ENCODE assay signal across 26 mouse cellular contexts in genomic region chr1:33932196-33932595, GRCm38 (mm10). TPM values are rescaled to one million over a fixed set of nuclear protein-coding genes. Genes with fewer than 3 reads are reported as not detected.
DNase-seq lines count a peak whose midpoint lies in the region; ATAC-seq and TF ChIP-seq lines count a peak whose summit lies in the region.
"Had no signal": no experiment of that assay in that cellular context is flagged by ENCODE, and none has a peak within 500 bp of the region (broad histone marks: within the 10 kb centered on the region; RNA-seq: fewer than 3 reads in every experiment).

No protein-coding gene starts in this region.

- ATAC-seq in hindbrain, embryonic 16.5 days = no peak
- ATAC-seq: activated CD4-positive, CD25-positive, alpha-beta regulatory T cell, adult 4 months; CD4-positive, CD25-positive, alpha-beta regulatory T cell, adult 4 months; Patski had no signal

- no peak overlapping the region; the same call in 1 of the 2 replicates for H3K27ac ChIP-seq in cerebellum, adult 2 months (ENCODE audit: insufficient read depth, low read length)
- H3K27ac ChIP-seq in hindbrain, embryonic 10.5 days = peak overlapping the region; percentile 64
- no peak overlapping the region for H3K27ac ChIP-seq in hindbrain, embryonic 16.5 days (ENCODE audit: low read depth, low read length)
- peak overlapping the region; percentile 62; the same call in 1 of the 2 replicates for H3K27ac ChIP-seq in layer of hippocampus, adult 2 months
- H3K27ac ChIP-seq: embryonic facial prominence, embryonic 13.5 days; embryonic facial prominence, embryonic 15.5 days; forebrain, embryonic 10.5 days had no signal

- H3K4me3 ChIP-seq in cerebellum, adult 2 months (replicated peaks; ENCODE audit: insufficient read depth, low read depth, low read length) = no peak overlapping the region
- H3K4me3 ChIP-seq in hindbrain, embryonic 10.5 days = no peak overlapping the region
- no peak overlapping the region for H3K4me3 ChIP-seq in hindbrain, embryonic 16.5 days (ENCODE audit: low read length)
- no peak overlapping the region for H3K4me3 ChIP-seq in layer of hippocampus, adult 2 months
- H3K4me3 ChIP-seq: embryonic facial prominence, embryonic 13.5 days; embryonic facial prominence, embryonic 15.5 days; erythroblast, embryonic 14.5 days; forebrain, embryonic 10.5 days; forebrain, embryonic 12.5 days had no signal

- H3K9ac ChIP-seq in hindbrain, embryonic 16.5 days (ENCODE audit: low read depth, low read length) = no peak overlapping the region
- H3K9ac ChIP-seq: embryonic facial prominence, embryonic 13.5 days; embryonic facial prominence, embryonic 15.5 days; forebrain, embryonic 12.5 days had no signal

- H3K9me3 ChIP-seq in hindbrain, embryonic 10.5 days = no peaks in the 10 kb centered on the region
- no peaks in the 10 kb centered on the region for H3K9me3 ChIP-seq in hindbrain, embryonic 16.5 days (ENCODE audit: control insufficient read depth, low read length)
- H3K9me3 ChIP-seq: embryonic facial prominence, embryonic 13.5 days; embryonic facial prominence, embryonic 15.5 days; forebrain, embryonic 10.5 days; forebrain, embryonic 12.5 days; G1E had no signal

- no peak for TF ChIP-seq POLR2A in cerebellum, adult 2 months (IDR thresholded peaks at IDR 0.05; ENCODE audit: borderline replicate concordance, insufficient read depth, low read length)

- H3K27me3 ChIP-seq in cerebellum, adult 2 months (ENCODE audit: control insufficient read depth, insufficient read depth, low read length) = no peaks in the 10 kb centered on the region
- H3K27me3 ChIP-seq in hindbrain, embryonic 10.5 days (ENCODE audit: insufficient read depth, poor library complexity, severe bottlenecking) = no peaks in the 10 kb centered on the region
- H3K27me3 ChIP-seq in hindbrain, embryonic 16.5 days (replicated peaks; ENCODE audit: control insufficient read depth, insufficient read depth, low read length) = no peaks in the 10 kb centered on the region
- H3K27me3 ChIP-seq: CH12.LX; embryonic facial prominence, embryonic 13.5 days; embryonic facial prominence, embryonic 15.5 days; forebrain, embryonic 12.5 days; Patski had no signal

- DNase-seq in cerebellum, adult 2 months = peak; percentile 43 to 60
- no peak for DNase-seq in cerebellum, adult 11-12 months
- no peak for DNase-seq in hindbrain, embryonic 10.5 days (ENCODE audit: low spot score)
- no peak for DNase-seq in layer of hippocampus, adult 2 months (ENCODE audit: low spot score in 2 of 2)
- DNase-seq in layer of hippocampus, adult 9-10 months (ENCODE audit: low spot score) = no peak
- peak; percentile 45 for DNase-seq in brain, adult 2 months (ENCODE audit: low read depth, low spot score)
- DNase-seq in heart, adult 18-20 months = no peak
- DNase-seq: adrenal gland, adult 8-10 months; adrenal gland, postnatal 14 days; adrenal gland, postnatal 36 days; B cell, adult 2 months; cerebellum, adult 11 months; cerebellum, adult 9-10 months; embryo, embryonic 11 days had no signal

- H3K36me3 ChIP-seq in hindbrain, embryonic 10.5 days = no peaks in the 10 kb centered on the region
- no peaks in the 10 kb centered on the region; the same call in 1 of the 2 replicates for H3K36me3 ChIP-seq in hindbrain, embryonic 16.5 days (ENCODE audit: control insufficient read depth, insufficient read depth, low read length)
- H3K36me3 ChIP-seq: embryonic facial prominence, embryonic 13.5 days; embryonic facial prominence, embryonic 15.5 days; forebrain, embryonic 10.5 days; forebrain, embryonic 12.5 days; G1E had no signal

- no peak for TF ChIP-seq CTCF in cerebellum, adult 2 months (IDR thresholded peaks at IDR 0.05; ENCODE audit: borderline replicate concordance, insufficient read depth, low read depth, low read length)
- no peak for TF ChIP-seq CTCF in layer of hippocampus, adult 2 months (conservative IDR thresholded peaks at IDR 0.05)

- 17% methylated on average over 3 of the region's 3 CpGs for WGBS in cerebellum, adult 2 months
- WGBS in hindbrain, embryonic 10.5 days = 81% methylated on average over 3 of the region's 3 CpGs
- WGBS in hindbrain, embryonic 16.5 days = 69% methylated on average over 3 of the region's 3 CpGs

- H3K4me2 ChIP-seq in hindbrain, embryonic 16.5 days (ENCODE audit: low read length) = no peak overlapping the region
- H3K4me2 ChIP-seq: embryonic facial prominence, embryonic 13.5 days; embryonic facial prominence, embryonic 15.5 days; forebrain, embryonic 12.5 days had no signal

- H3K4me1 ChIP-seq in cerebellum, adult 2 months (ENCODE audit: control insufficient read depth, insufficient read depth, low read length) = peaks cover 33% of the 10 kb centered on the region
- peaks cover 21% of the 10 kb centered on the region for H3K4me1 ChIP-seq in hindbrain, embryonic 10.5 days (replicated peaks)
- no peaks in the 10 kb centered on the region for H3K4me1 ChIP-seq in hindbrain, embryonic 16.5 days (ENCODE audit: control insufficient read depth, insufficient read depth, low read depth, low read length)
- H3K4me1 ChIP-seq: embryonic facial prominence, embryonic 13.5 days; embryonic facial prominence, embryonic 15.5 days had no signal

RNA-seq across cellular contexts. Expression of gene Dst, which starts 24.2 kb away (rescaled TPM):
- 143 and 148 TPM in 2 replicates for polyA plus RNA-seq in cerebellum, adult 2 months (2012; rRNA removed)
- 24.9 and 25.9 TPM in 2 replicates for polyA plus RNA-seq in hindbrain, embryonic 10.5 days (2016; fragmentation: Nextera tagmentation; extraction: Ambion mirVana)
- 37.4 and 38.3 TPM in 2 replicates for polyA plus RNA-seq in hindbrain, embryonic 16.5 days (2015; fragmentation: Nextera tagmentation; extraction: Ambion mirVana)
- total RNA-seq in layer of hippocampus, adult 2 months (2021) = 100 to 1,000 TPM; 206 to 207 TPM
- total RNA-seq in heart, adult 18-20 months (2021) = 100 to 1,000 TPM; 378 TPM
- polyA plus RNA-seq: G1E had no signal

RNA-seq across cellular contexts. Expression of gene Bend6, which starts 24.6 kb away (rescaled TPM):
- 276 and 283 TPM in 2 replicates for polyA plus RNA-seq in cerebellum, adult 2 months (2012; rRNA removed)
- polyA plus RNA-seq in hindbrain, embryonic 10.5 days (2016; fragmentation: Nextera tagmentation; extraction: Ambion mirVana) = 1.4 and 2.2 TPM in 2 replicates
- 74.4 and 92.8 TPM in 2 replicates for polyA plus RNA-seq in hindbrain, embryonic 16.5 days (2015; fragmentation: Nextera tagmentation; extraction: Ambion mirVana)
- 10 to 100 TPM; 71.7 to 72.1 TPM for total RNA-seq in layer of hippocampus, adult 2 months (2021)
- 1 to 10 TPM; 1.9 to 2.0 TPM for total RNA-seq in heart, adult 18-20 months (2021)
- total RNA-seq: common myeloid progenitor, adult 5-6 weeks; G1E had no signal
- polyA plus RNA-seq: erythroblast, embryonic 14.5 days; G1E had no signal

Comparison
In these comparisons a context has a peak if more than half of its experiments do, and no peak if none do; other contexts are left out.
1. DNase-seq: peak in cerebellum, adult 2 months (2 of 2) and brain, adult 2 months (single experiment); none in cerebellum, adult 11-12 months (single experiment), hindbrain, embryonic 10.5 days (single experiment), layer of hippocampus, adult 2 months (0 of 2), layer of hippocampus, adult 9-10 months (single experiment) and heart, adult 18-20 months (0 of 2).
2. H3K27ac ChIP-seq: peak in hindbrain, embryonic 10.5 days (single experiment) and layer of hippocampus, adult 2 months (single experiment); none in cerebellum, adult 2 months (single experiment) and hindbrain, embryonic 16.5 days (single experiment).
3. RNA of gene Bend6, which starts 24.6 kb away (polyA plus RNA-seq): 276 to 283 TPM in cerebellum, adult 2 months and 74.4 to 92.8 TPM in hindbrain, embryonic 16.5 days; 1.4 to 2.2 TPM in hindbrain, embryonic 10.5 days; every median in the first group is over 10 times any median in the second.